Mouse (Mus musculus) kidney, adult 9 months (tissue): ENCODE measurements at regions not wholly inside any gene's neighbourhood (a gene's known extent, or its start where the extent isn't known, plus 50 kb on each side); places are given as distances from the start of the nearest gene placed in this dataset.

Source experiments
- DNase-seq: peaks from one replicate; pipeline ENCODE4 v3.0.0; 2022

DNA sequence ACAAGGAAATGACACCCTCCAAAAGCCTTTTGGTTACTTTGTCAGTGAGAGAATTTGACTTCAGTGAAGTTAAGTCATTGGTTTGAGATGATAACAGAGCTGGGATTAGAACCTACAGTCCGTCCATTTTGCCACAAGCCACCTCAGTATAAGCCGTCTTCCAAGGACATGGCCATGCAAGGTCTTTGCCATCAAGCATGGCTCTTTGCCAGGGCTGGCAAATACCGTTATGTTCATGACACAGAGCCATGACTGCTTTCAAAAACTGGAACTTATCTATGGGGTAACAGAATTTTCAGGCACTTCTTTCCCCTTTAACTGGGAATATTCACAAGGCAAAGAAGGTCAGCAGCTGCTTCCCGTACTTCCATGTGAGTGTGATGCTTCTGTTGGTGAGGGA lies 441.9 kb upstream of the Fam19a5 start:
- no peak for DNase-seq

DNA sequence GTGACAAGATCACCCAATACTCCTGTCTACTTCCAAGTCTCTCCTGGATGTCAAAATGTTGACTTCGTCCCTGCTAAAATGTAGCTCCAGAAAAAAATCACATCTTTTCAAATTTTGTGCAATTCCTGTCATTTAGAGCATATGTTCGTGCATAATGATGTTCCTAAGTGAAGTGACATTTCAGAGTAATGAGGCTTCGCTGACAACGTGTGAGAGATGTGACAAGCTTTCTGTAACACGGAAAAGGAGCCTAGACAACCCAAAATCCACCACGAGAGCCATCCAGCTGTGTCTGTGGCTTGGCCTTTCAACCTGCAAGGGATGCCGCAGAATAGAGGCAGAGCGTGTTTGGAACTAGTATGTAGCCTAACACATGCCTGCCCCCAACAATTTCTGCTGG lies 438.1 kb upstream of the Fam19a5 start:
- DNase-seq, result no peak

DNA sequence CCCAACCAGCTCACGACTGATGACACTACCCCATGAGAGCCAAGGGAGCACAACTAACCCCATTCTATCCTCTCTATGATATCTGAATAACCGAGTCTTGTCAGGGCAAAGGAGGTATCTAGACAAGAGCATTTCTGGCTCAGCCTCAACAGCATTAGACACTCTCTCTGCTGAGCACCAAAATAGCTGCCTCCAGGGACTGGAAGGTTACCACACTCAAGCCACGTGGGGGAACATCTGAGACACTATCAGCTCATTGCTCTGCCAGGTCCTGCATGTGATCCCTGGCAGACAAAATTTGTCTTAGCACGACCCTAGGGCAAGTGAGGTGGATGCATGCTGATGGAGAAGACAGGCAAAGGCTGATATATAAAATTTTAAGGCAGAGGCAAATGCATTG lies 436.4 kb upstream of the Fam19a5 start:
- DNase-seq, result no peak

DNA sequence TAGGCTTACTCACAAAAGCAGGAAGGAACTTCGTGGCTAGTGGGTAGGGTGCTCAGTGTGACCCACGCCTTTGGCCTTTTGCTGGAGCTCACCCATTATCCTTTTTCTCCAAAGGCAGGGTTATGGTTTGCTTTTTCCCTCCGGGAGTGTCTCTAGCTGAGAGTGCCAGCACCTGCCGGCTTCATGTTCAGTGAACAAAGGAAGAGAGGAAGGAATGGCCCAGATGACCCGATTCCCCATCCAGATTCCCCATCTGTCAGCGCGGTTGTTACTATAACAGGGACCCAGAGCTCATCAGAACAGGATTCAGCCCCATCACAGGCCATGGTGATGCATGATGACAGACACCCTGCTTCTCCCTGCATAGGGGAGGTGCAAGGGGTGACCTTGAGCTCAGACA lies 435.7 kb upstream of the Fam19a5 start:
- no peak for DNase-seq

DNA sequence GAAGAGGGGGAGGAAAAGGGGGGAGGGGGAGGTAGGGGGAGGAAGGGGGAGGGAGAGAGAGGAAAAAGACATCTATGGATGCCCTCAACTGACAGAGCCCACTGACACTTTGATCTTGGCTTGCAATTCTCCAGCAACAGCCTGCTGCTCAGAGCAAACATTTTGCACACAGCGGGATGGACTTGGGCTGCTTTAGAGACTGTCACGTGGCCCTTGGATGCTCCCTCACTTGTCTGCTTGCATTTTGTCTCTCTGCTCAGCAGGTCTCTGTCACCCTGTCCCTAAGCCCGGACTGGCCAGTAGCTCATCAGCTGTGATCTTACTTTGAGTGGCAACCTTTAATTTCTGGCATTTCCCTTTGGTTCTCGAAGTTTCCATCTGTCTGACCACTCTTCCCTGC lies 421.4 kb upstream of the Fam19a5 start:
- DNase-seq, result no peak

DNA sequence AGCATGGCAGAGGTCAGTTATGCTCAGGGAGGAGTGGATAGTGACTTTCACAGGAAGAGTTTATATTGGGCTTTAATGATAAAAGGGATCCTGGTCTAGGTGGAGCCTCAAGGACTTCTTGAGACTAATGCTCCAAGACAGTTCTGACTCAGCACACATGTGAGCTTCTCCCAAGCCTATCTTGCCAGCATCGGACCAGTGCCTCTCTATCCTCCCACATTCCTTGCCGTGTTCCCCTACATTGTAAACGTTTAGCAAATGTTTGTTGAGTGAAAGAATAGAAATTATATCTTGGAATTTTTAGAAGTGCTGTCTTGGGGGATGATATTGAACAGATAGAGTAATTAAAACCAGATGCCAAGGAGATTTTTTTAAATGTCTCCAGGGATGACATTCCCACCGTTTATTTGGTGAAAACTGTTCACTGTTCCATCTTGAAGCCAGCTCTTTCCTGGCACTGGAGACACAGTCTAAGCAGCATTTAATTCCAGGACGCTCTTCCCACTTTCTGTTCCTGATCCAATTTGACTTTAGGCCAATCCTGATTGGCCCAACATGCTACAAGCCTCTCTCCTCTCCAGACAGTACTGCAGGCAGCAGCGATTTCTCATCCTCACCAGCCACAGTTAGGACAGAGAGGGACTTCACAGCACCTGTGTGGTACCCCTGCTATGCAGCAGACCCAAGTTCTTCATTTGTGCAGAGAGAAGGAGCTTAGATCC lies 418.5 kb upstream of the Fam19a5 start:
- no peak for DNase-seq

DNA sequence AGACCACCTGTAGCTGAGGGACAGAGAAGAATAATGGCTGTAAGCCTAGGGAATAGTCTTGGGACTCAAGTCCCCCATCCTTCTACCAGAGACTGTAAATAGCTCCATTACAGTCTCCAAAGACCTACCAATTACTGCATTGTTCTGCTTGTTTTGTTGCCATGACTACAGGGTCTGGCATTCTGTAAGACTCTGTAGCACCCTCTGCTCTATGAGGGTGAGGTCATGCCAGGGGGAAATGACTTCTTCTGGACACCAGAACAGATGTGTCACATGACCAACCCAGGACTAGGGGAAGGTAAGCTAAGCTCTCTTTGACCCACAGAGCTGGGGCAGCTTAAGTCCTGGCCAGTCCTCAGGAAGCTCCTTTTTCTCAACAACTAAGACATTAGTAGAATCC lies 405.2 kb upstream of the Fam19a5 start:
- no peak for DNase-seq

DNA sequence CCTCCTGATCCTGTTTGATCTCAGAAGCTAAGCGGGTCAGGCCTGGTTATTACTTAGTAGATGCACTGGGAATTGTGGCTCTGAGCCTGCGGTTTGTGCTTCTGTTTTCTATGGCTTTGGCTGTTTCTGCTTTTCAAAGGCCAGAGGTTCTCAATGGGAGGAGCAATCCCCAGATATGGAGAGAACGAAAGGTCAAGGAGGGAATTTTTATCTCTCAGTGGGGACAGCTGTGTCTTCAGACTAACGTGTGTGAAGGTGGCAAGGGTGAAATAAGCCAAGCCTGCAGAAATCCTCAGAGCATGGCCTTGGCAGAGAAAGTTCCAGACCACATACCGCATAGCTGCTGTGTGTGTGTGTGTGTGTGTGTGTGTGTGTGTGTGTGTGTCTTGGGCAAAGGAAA lies 375.0 kb upstream of the Fam19a5 start:
- DNase-seq, result no peak

DNA sequence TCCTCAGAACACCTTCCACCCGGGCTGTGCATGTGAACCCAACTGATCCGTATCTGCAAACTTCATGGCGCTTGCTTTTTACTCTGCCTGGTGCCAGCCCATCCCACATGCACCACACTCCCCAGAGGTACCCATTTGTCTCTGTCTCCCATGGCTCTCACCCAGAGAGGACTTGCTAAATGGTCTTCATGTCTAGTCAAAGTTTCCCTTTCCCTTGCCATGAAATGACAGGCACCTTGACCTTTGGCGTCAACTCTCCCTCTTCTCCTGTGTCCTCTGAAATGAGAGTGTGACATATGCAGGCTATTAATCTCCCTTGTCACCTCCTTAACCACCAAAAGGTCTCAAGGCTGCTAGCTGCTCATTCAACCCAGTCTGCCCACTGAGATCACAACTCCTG lies 373.2 kb upstream of the Fam19a5 start:
- no peak for DNase-seq

DNA sequence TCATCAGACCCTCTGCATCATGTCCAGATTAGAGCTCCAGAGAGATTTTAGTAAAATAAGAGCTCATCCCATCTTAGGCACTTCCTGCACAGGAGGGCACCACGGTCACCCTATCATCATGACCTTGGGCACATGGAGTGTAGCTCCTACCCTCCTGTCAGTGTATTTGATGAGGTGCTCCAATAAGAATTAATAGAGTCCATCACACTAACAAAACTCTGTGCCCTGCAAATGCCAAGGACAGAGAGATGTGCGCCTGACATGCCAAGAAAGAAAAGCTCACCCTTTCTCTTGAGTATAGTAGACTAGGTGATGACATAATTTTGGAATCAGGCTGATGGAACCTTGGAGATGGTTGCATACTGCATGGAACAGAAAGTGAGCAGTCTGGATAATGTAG lies 371.0 kb upstream of the Fam19a5 start:
- DNase-seq, result no peak

DNA sequence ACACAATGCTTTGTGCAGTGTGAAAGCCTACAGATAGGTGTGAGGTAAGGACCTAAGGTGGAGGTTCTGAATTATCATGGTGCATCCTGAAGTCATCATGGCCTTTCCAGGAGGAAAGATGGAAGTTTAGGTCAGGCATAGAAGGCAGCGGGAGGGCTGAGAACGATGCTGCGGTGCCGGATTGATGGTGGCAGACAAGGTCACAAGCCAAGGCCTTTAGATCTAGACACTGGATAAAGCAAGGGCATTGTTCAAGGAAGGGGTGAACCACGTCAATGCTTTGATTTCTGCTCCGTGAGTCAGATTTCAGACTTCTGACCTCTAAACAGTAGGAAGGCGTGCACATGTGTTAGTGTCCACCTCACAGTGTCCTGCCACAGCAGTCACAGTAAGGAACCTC lies 365.5 kb upstream of the Fam19a5 start:
- no peak for DNase-seq

DNA sequence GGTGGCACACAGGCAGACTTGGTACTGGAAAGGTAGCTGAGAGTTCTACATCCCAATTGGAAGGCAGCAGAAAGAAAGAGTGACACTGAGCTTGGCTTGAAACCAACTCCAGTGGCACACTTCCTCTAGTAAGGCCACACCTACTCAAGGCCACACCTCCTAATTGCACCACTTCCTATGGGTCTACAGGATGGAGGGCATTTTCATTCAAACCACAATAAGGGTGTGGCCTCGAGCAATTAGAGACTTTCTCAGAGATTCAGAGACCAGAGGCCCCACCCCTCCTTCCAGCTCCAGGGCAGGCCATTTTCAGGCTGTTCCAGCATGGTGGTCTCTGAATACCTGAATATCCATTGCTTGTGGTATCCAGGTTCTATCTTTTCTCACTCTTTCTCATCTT lies 363.3 kb upstream of the Fam19a5 start:
- no peak for DNase-seq

DNA sequence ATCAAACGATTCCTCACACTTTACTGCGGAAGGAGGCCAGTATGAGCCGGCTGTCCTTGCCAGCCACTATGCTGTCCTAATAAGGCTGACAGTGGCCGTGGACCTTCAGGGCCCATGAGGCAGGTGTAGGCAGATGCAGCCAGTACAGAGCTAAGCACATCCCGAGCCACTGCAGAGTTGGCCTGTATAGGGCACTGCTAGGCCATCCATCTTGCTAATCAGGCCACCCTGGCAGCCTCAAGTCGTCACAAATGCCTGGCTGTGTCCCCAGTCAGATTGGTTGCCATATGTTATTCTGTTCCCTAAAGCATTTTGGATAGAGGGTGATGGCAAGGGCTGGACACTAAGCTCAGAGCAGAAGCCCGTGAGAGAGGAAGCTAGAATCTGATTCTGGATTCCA lies 359.9 kb upstream of the Fam19a5 start:
- DNase-seq, result no peak

DNA sequence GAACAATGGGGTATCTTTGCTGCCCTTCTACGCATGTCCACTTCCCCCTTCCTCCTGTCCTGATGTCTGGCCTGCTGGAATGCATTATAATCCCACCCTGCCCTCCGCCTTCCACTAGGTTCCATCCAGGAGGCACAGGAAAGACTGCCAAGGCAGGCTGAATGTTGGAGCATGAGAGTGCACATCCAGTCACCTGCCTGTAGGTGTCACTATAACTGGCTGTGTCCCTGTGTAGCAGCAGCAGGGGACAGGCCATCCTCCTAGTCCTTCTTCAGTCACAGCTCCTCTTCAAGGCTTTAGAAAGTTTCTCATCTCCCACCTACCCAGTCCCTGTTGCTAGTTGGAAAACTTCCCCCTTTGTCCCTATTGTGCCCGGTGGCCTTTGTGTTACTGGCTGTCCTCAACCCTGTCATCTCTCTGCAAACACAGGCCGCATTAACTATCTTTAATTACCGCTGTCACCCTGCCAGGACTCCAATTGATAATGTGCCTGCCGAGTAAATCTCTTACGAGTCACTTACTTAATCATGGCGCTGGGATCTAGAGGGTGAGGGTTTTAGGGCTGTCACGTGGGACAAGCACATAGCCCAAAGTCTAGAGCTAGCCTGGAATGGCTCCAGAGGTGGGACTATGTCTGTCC lies 355.2 kb upstream of the Fam19a5 start:
- no peak for DNase-seq

DNA sequence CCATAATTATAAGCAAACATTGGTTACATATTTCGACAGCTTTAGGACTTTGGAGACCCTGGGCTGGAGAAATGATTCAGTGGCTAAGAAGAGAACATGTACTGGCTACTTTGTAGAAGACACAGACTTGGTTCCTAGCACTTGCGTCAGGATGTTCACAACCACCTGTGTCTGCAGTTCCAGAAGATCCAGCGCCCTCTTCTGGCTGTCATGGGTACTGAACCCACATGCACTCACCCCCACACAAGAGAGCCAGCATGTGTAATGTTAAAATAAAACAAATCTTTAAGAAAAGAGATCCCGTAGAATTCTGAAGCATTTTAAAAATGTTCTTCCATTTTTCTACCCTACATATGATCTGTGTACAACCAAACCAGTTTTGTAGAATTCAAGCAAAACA lies 352.2 kb upstream of the Fam19a5 start:
- no peak for DNase-seq

DNA sequence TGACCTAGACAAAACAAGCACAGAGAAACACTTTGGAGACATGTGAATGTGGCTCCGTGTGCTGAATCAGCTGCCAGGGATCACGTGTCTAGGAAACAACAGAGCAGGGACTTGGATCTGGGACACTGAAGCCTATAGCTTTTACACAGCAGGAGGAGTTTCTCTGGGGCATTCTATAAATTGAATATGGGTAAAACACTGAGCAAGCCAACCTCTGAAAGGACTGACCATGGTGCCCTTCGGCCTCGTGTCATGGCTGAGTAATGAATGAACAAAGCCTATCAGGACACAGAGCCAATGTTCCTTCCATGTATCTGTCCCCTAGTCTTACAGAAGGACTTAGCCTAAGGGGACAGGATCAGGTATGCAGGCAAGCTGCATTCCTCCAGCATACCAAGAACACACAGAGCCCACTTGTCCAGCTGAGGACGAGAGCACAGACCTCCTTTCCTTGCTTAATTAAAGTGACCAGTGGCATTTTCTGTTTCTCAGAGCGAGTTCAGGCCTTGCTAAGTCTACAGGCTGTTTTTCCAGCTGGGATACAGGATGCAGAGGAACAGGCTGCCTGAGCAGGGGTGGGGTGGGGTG lies 347.7 kb upstream of the Fam19a5 start:
- DNase-seq, result no peak

DNA sequence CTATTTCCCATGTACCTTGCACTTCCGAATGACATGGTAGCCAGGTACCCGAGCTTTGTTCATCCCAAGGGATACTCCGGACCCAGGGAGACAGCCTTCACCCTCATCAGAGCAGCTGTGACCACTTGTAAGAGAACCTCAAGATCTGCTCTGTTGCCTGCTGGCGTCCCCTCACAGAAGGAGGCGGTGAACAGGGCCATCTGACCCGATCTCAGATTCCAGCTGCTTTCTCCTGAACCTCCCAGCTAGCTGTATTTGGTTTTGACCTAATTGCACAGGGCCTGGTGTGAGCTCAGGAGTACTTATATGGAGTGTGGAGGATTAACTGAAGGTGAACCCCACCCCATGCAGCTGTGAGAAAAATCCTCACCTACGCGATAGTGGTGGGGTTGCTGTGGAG lies 344.5 kb upstream of the Fam19a5 start:
- DNase-seq, result no peak

DNA sequence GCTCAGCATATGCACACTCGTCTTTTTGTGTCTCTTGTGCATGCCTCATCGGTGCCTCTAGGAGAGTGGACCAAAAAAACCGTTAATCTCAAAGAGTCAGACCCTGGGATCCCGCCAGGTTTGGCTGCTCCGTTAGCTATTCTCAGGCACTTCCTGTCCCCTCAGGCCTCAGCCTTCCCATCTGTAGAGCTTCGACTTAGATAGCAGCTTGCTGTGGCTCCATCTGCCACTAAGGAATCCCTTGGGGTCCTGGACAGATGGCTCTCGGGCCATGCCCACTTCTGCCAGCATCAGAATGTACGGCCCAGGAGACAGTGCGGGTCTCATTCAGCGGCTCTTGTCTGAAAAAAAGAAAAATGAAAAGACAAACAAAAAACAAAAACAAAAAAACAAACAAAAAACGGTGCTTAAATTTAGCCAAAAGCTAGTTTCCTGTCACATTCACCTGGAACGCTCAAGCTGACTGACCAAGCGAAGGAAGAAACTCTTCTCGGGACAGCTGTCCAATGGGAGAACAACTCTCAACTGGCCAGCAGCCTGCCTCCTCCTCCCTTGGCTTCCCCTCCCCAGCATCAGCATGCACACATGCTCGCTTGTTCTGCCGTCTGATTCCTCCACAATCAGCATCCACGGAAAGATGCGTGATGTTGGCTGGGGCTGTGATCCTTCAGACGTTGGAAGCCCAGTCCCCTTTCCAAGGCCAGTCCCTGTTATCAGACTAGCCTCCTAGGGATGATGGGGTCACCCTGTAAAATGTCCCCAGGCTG lies 343.6 kb upstream of the Fam19a5 start:
- no peak for DNase-seq

DNA sequence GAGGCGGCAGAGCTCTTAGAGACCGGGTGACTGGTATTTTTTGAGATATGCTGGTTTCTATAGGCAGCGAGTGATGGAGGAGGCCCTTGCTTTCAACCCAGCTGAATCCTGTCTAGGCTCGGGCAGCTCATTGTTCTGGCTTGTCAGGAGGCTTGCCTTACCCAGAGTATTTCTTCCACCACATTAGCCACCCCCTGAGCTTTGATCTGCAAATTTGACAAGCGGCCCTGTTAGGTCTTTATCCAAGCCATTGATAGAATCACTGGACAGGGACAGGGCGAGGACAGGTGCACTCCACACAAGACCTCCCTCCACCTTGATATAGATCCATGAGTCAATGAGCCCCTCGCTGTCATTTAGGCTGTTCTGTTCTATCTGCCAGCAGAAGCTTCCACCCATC lies 343.0 kb upstream of the Fam19a5 start:
- no peak for DNase-seq

DNA sequence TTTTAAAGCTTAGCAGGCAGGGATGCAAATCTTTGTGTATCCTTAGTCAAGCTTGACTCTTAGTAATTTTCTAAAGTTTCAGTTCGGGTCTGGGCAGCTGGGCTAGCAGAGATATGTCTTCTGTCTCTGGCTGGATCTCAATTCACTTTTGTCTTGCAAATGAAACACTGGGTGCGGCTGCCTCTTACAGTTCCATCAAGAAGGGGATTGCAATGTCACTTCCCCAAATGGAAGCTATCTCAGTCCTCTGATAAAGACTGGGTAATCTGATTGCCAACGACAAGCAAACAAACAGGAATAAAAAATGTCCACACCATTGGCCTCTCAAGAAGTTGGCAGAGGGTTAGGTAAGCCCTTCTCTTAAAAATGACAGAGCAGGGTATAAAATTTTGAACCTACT lies 314.1 kb upstream of the Fam19a5 start:
- DNase-seq, result no peak

DNA sequence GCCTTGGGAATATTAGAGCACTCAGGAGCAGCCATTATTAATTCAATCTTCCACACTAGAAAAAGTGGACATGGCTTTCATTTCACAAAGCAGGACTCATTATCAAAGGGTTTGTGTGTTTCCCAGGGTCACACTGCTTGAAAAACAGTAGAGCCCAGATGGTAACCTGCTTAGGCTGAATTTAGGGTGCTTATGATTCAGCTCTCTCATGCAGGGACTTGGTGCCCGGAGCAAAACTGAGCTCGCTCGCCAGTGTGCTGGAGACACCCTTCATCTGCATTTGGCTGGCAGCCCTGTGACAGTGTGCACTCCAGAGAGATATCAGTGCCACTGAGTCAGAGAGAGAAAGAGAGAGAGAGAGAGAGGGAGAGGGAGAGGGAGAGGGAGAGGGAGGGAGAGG lies 308.0 kb upstream of the Fam19a5 start:
- no peak for DNase-seq

DNA sequence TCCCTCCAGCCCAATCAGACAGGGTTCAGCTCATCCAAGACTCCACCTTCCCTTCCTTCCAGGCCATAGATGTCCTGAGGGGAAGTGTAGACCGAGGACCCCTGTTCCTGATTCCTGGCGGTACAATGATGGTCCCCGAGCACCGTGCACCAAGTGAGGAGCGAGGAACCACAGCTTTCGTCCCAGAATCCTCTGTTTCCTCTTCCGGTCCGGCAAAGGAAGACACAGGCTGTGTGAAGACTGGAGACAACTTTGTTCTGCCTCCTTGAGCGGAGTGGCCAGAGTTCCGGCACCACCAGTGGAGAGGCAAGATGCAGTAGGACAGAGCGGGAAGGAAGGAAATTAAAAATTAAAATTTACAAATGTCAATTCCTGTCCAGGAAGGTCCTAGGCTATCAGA lies 305.0 kb upstream of the Fam19a5 start:
- no peak for DNase-seq

DNA sequence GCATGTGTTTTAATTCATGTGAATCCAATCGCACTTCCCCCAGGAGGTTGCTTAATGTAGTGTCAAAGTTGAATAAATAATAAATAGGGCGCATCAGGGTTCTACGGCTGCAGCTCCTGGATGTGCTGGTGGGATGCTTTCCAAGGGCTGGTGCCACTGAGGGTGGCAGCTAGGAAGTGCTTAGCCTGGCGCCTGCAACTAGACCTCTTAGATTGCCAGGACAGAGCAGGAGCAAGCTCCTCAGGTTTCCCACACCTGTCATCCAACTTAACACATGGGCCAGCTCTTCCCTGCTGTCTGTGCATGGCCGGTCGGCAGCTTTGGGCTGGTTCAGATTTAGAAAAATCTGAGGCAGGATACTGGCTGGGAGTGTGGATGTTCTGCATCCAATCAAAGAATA lies 282.6 kb upstream of the Fam19a5 start:
- no peak for DNase-seq

DNA sequence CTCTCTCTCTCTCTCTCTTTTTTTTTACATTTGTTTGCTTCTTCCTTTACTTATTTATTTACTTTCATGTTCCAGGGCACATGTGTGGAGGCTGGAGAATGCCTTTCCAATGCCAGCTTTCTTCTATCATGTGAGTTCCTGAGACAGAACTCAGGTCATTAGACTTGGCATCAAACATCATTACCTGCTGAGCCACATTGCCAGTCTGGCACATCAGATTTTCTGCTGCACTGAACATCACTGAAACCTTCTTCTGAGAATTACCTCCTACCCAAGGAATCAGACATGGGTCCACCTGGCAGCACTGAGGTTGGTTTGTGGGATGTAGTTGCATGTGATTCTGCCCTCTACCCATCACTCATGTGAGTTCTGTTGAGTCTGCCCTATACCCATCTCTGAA lies 279.2 kb upstream of the Fam19a5 start:
- no peak for DNase-seq
